13 mouse cellular contexts compared by ENCODE assay signal in the genomic region with DNA sequence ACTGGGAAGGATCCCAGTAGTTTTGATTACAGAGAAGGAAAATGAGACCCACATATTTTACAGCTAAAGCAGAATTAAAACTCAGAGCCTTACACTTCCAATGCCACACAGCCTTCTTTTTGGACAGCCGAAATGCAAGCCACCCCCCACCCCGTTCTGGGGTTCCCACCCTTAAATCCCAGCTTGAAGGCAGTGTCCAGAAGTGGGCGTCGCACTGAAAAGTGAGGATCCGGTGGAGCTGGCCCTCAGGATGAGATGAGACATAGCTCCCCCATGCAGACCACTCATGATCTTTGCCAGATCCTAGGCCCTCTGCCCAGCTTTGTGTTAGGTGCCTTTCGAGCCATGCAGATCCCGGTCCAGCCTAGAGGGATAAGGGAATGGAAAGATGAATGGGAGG. TPM values are rescaled to one million over a fixed set of nuclear protein-coding genes. Genes with fewer than 3 reads are reported as not detected.
DNase-seq lines count a peak whose midpoint lies in the region; ATAC-seq and TF ChIP-seq lines count a peak whose summit lies in the region.
"Had no signal": no experiment of that assay in that cellular context is flagged by ENCODE, and none has a peak within 500 bp of the region (broad histone marks: within the 10 kb centered on the region; RNA-seq: fewer than 3 reads in every experiment).

TSS of gene Gm128 (minus strand) at position 101 of the 400 bp plus-strand sequence.

- no peak within 1 kb of the TSS for H3K27ac ChIP-seq in heart, embryonic 15.5 days
- no peak within 1 kb of the TSS for H3K27ac ChIP-seq in lung, embryonic 15.5 days
- H3K27ac ChIP-seq in embryonic facial prominence, embryonic 11.5 days (replicated peaks; ENCODE audit: low read depth, low read length), result no peak within 1 kb of the TSS
- no peak within 1 kb of the TSS for H3K27ac ChIP-seq in limb, embryonic 14.5 days (replicated peaks; ENCODE audit: low read depth, low read length)

- peak within 1 kb of the TSS; percentile 43 for H3K4me2 ChIP-seq in heart, embryonic 15.5 days
- H3K4me2 ChIP-seq in lung, embryonic 15.5 days, result peak within 1 kb of the TSS; percentile 34; the same call in 1 of the 2 replicates
- H3K4me2 ChIP-seq in embryonic facial prominence, embryonic 11.5 days (ENCODE audit: low read depth, low read length), result peak within 1 kb of the TSS; percentile 13; the same call in 1 of the 2 replicates
- peak within 1 kb of the TSS; percentile 28 for H3K4me2 ChIP-seq in limb, embryonic 14.5 days (replicated peaks; ENCODE audit: low read depth, low read length, severe bottlenecking)

- no peak for ATAC-seq in heart, embryonic 15.5 days (replicated peaks; ENCODE audit: insufficient number of reproducible peaks, insufficient read depth, low FRiP score, low read depth)
- no peak for ATAC-seq in lung, embryonic 15.5 days (ENCODE audit: borderline replicate concordance, extremely low read depth, low FRiP score, low TSS enrichment)
- ATAC-seq in embryonic facial prominence, embryonic 11.5 days (replicated peaks; ENCODE audit: insufficient number of reproducible peaks, low FRiP score, low TSS enrichment, low read depth), result no peak
- ATAC-seq in limb, embryonic 14.5 days (ENCODE audit: low FRiP score, low read depth), result no peak
- ATAC-seq: CD4-positive, CD25-positive, alpha-beta regulatory T cell, adult 4 months had no signal

- H3K9ac ChIP-seq in heart, embryonic 15.5 days, result peak within 1 kb of the TSS; percentile 43
- no peak within 1 kb of the TSS for H3K9ac ChIP-seq in lung, embryonic 15.5 days
- peak within 1 kb of the TSS; percentile 37 for H3K9ac ChIP-seq in embryonic facial prominence, embryonic 11.5 days (replicated peaks; ENCODE audit: low read length)
- H3K9ac ChIP-seq in limb, embryonic 14.5 days (ENCODE audit: low read depth, low read length, severe bottlenecking), result peak within 1 kb of the TSS; percentile 31

- no peak for TF ChIP-seq POLR2A in limb, embryonic 14.5 days (IDR thresholded peaks at IDR 0.05; ENCODE audit: borderline replicate concordance, extremely low read depth, insufficient read depth, insufficient read length)

- 71% methylated on average over 7 of the region's 7 CpGs for WGBS in heart, embryonic 15.5 days
- WGBS in lung, embryonic 15.5 days, result 74% methylated on average over 7 of the region's 7 CpGs
- WGBS in embryonic facial prominence, embryonic 11.5 days, result 72% methylated on average over 7 of the region's 7 CpGs
- 77% methylated on average over 7 of the region's 7 CpGs for WGBS in limb, embryonic 14.5 days

- no peaks in the 10 kb centered on the region for H3K27me3 ChIP-seq in heart, embryonic 15.5 days
- H3K27me3 ChIP-seq in lung, embryonic 15.5 days, result no peaks in the 10 kb centered on the region
- no peaks in the 10 kb centered on the region for H3K27me3 ChIP-seq in embryonic facial prominence, embryonic 11.5 days (ENCODE audit: control insufficient read depth, insufficient read depth, low read length)
- no peaks in the 10 kb centered on the region for H3K27me3 ChIP-seq in limb, embryonic 14.5 days (ENCODE audit: control insufficient read depth, insufficient read depth, low read length)

- H3K4me3 ChIP-seq in heart, embryonic 15.5 days, result peak within 1 kb of the TSS; percentile 18; the same call in 1 of the 2 replicates
- H3K4me3 ChIP-seq in lung, embryonic 15.5 days, result no peak within 1 kb of the TSS
- H3K4me3 ChIP-seq in embryonic facial prominence, embryonic 11.5 days (ENCODE audit: low read depth, low read length), result no peak within 1 kb of the TSS
- no peak within 1 kb of the TSS for H3K4me3 ChIP-seq in limb, embryonic 14.5 days (replicated peaks; ENCODE audit: low read length)

- no peak for DNase-seq in heart, postnatal 4 days
- no peak for DNase-seq in lung, postnatal 25 days (ENCODE audit: low spot score)
- no peak for DNase-seq in embryonic facial prominence, embryonic 11.5 days (ENCODE audit: low spot score)
- no peak for DNase-seq in limb, embryonic 14.5 days (ENCODE audit: low spot score)
- DNase-seq in spleen, postnatal 4 days (ENCODE audit: low spot score in 2 of 2), result no peak
- DNase-seq in urinary bladder, adult 18-20 months (ENCODE audit: low spot score in 2 of 2), result no peak
- DNase-seq: adrenal gland, postnatal 25 days; cerebellum, adult 11 months; kidney, postnatal 14 days; thymus, postnatal 4 days had no signal

- H3K36me3 ChIP-seq in heart, embryonic 15.5 days, result peaks cover under 1% of the 10 kb centered on the region; the same call in 1 of the 2 replicates
- peaks cover 20% of the 10 kb centered on the region for H3K36me3 ChIP-seq in lung, embryonic 15.5 days
- H3K36me3 ChIP-seq in embryonic facial prominence, embryonic 11.5 days (replicated peaks; ENCODE audit: control insufficient read depth, insufficient read depth, low read depth, low read length), result no peaks in the 10 kb centered on the region; the same call in 1 of the 2 replicates
- H3K36me3 ChIP-seq in limb, embryonic 14.5 days (ENCODE audit: control insufficient read depth, insufficient read depth, low read length), result peaks cover 17% of the 10 kb centered on the region

- peaks cover 19% of the 10 kb centered on the region for H3K4me1 ChIP-seq in heart, embryonic 15.5 days (replicated peaks)
- peaks cover 9% of the 10 kb centered on the region; the same call in 1 of the 2 replicates for H3K4me1 ChIP-seq in lung, embryonic 15.5 days
- no peaks in the 10 kb centered on the region; the same call in 1 of the 2 replicates for H3K4me1 ChIP-seq in embryonic facial prominence, embryonic 11.5 days (ENCODE audit: control insufficient read depth, insufficient read depth, low read length)
- H3K4me1 ChIP-seq in limb, embryonic 14.5 days (ENCODE audit: control insufficient read depth, insufficient read depth, low read length), result peaks cover 6% of the 10 kb centered on the region; the same call in 1 of the 2 replicates

- H3K9me3 ChIP-seq in heart, embryonic 15.5 days (replicated peaks), result no peaks in the 10 kb centered on the region
- H3K9me3 ChIP-seq in lung, embryonic 15.5 days, result no peaks in the 10 kb centered on the region
- H3K9me3 ChIP-seq in embryonic facial prominence, embryonic 11.5 days (replicated peaks; ENCODE audit: control insufficient read depth, low read length), result no peaks in the 10 kb centered on the region
- no peaks in the 10 kb centered on the region for H3K9me3 ChIP-seq in limb, embryonic 14.5 days (ENCODE audit: control insufficient read depth, low read length)

RNA-seq across cellular contexts. Expression of gene Gm128, which starts in this region (rescaled TPM):
- 0.38 and 0.55 TPM in 2 replicates for polyA plus RNA-seq in heart, embryonic 15.5 days (2015; fragmentation: Nextera tagmentation; extraction: Ambion mirVana)
- under 1 TPM in 1 of 2 experiments, not detected in 1; 0.14 TPM for total RNA-seq in heart, postnatal 4 days (2021)
- polyA plus RNA-seq in lung, embryonic 15.5 days (2015; fragmentation: Nextera tagmentation; extraction: Ambion mirVana), result 0.32 and 0.60 TPM in 2 replicates
- polyA plus RNA-seq in embryonic facial prominence, embryonic 11.5 days (2014; fragmentation: Nextera tagmentation; extraction: Ambion mirVana), result 0.54 TPM in 1 of 2 replicates, not detected in the other
- 0.87 and 0.89 TPM in 2 replicates for polyA plus RNA-seq in limb, embryonic 14.5 days (2012; rRNA removed)
- 0.50 and 0.63 TPM in 2 replicates for polyA plus RNA-seq in limb, embryonic 14.5 days (2014; fragmentation: Nextera tagmentation; extraction: Ambion mirVana)
